Comparison of ENCODE assay signal across 8 mouse cellular contexts in the genomic region with DNA sequence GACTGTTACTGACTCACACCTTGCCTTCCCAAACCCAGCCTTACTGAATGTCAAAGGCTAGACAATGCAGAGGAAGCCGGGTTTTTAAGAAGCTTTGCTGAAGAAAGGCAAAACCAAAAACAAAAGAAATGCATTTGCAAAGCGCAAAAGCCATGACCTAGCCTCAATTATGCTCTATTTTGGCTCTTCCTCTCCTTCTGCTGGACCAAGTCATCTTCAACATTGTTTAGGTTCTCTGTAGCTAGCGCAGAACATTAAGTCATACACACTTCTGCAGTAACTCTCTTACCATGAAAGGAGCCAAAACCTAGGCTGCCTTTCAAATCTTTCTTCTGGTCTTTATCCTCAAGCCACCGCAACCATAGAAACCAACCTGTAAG. TPM values are rescaled to one million over a fixed set of nuclear protein-coding genes. Genes with fewer than 3 reads are reported as not detected.
DNase-seq lines count a peak whose midpoint lies in the region; ATAC-seq and TF ChIP-seq lines count a peak whose summit lies in the region.
"Had no signal": no experiment of that assay in that cellular context is flagged by ENCODE, and none has a peak within 500 bp of the region (broad histone marks: within the 10 kb centered on the region; RNA-seq: fewer than 3 reads in every experiment).

No protein-coding gene starts in this region.

- DNase-seq in lung, postnatal 10 days: no peak
- no peak for DNase-seq in adrenal gland, postnatal 14 days
- no peak for DNase-seq in layer of hippocampus, postnatal 14 days (ENCODE audit: low spot score in 2 of 2)
- DNase-seq: thymus, postnatal 14 days had no signal

- H3K27me3 ChIP-seq in lung, embryonic 15.5 days: no peaks in the 10 kb centered on the region
- peaks cover 9% of the 10 kb centered on the region; the same call in 1 of the 2 replicates for H3K27me3 ChIP-seq in embryonic facial prominence, embryonic 13.5 days
- peaks cover 10% of the 10 kb centered on the region; the same call in 1 of the 2 replicates for H3K27me3 ChIP-seq in intestine, postnatal 0 days (replicated peaks; ENCODE audit: control insufficient read depth, insufficient read depth, low read length)

- WGBS in lung, embryonic 15.5 days: 13% methylated on average over 4 of the region's 4 CpGs
- WGBS in embryonic facial prominence, embryonic 13.5 days: 5% methylated on average over 4 of the region's 4 CpGs
- WGBS in intestine, postnatal 0 days: 29% methylated on average over 4 of the region's 4 CpGs
- 2% methylated on average over 4 of the region's 4 CpGs for WGBS in olfactory bulb, adult 2 months

- H3K9me3 ChIP-seq in lung, embryonic 15.5 days: no peaks in the 10 kb centered on the region
- H3K9me3 ChIP-seq in embryonic facial prominence, embryonic 13.5 days: no peaks in the 10 kb centered on the region
- no peaks in the 10 kb centered on the region for H3K9me3 ChIP-seq in intestine, postnatal 0 days (ENCODE audit: control insufficient read depth)

- no peak for TF ChIP-seq CTCF in intestine, postnatal 0 days (IDR thresholded peaks at IDR 0.05; ENCODE audit: low read depth)
- TF ChIP-seq CTCF in olfactory bulb, adult 2 months (IDR thresholded peaks at IDR 0.05; ENCODE audit: insufficient read depth, low read depth, low read length): no peak

- peak overlapping the region; percentile 86 for H3K9ac ChIP-seq in lung, embryonic 15.5 days
- peak overlapping the region; percentile 96 for H3K9ac ChIP-seq in embryonic facial prominence, embryonic 13.5 days
- no peak overlapping the region for H3K9ac ChIP-seq in intestine, postnatal 0 days (ENCODE audit: low read depth, low read length)

- TF ChIP-seq POLR2A in olfactory bulb, adult 2 months (IDR thresholded peaks at IDR 0.05; ENCODE audit: insufficient read depth, low read depth, low read length): no peak

- H3K36me3 ChIP-seq in lung, embryonic 15.5 days: no peaks in the 10 kb centered on the region
- H3K36me3 ChIP-seq in embryonic facial prominence, embryonic 13.5 days: no peaks in the 10 kb centered on the region
- H3K36me3 ChIP-seq in intestine, postnatal 0 days (ENCODE audit: control insufficient read depth, insufficient read depth): no peaks in the 10 kb centered on the region

- peak overlapping the region; percentile 98 for H3K4me3 ChIP-seq in lung, embryonic 15.5 days
- peak overlapping the region; percentile 94 for H3K4me3 ChIP-seq in embryonic facial prominence, embryonic 13.5 days
- H3K4me3 ChIP-seq in intestine, postnatal 0 days (ENCODE audit: low read depth, low read length): peak overlapping the region; percentile 94
- peak overlapping the region; percentile 53 for H3K4me3 ChIP-seq in olfactory bulb, adult 2 months (ENCODE audit: insufficient read depth, low read depth, low read length)

- no peak overlapping the region for H3K27ac ChIP-seq in lung, embryonic 15.5 days
- H3K27ac ChIP-seq in embryonic facial prominence, embryonic 13.5 days: no peak overlapping the region; the same call in 1 of the 2 replicates
- H3K27ac ChIP-seq in intestine, postnatal 0 days (ENCODE audit: low read depth, low read length): no peak overlapping the region
- H3K27ac ChIP-seq in olfactory bulb, adult 2 months (ENCODE audit: insufficient read depth, low read depth, low read length): peak overlapping the region; percentile 27; the same call in 1 of the 2 replicates

- peaks cover 17% of the 10 kb centered on the region for H3K4me1 ChIP-seq in lung, embryonic 15.5 days
- peaks cover 14% of the 10 kb centered on the region for H3K4me1 ChIP-seq in embryonic facial prominence, embryonic 13.5 days
- H3K4me1 ChIP-seq in intestine, postnatal 0 days (replicated peaks; ENCODE audit: control insufficient read depth, insufficient read depth, low read length): 0 out of 2 replicates have a peak, but pooled peaks cover 4% of the 10 kb centered on the region
- no peaks in the 10 kb centered on the region for H3K4me1 ChIP-seq in olfactory bulb, adult 2 months (ENCODE audit: control insufficient read depth, insufficient read depth, low read length)

- ATAC-seq in lung, embryonic 15.5 days (ENCODE audit: borderline replicate concordance, extremely low read depth, low FRiP score, low TSS enrichment): no peak
- ATAC-seq in embryonic facial prominence, embryonic 13.5 days (ENCODE audit: insufficient number of reproducible peaks, insufficient read depth, low FRiP score, low TSS enrichment, low read depth): no peak
- no peak for ATAC-seq in intestine, postnatal 0 days

- peak overlapping the region; percentile 97 for H3K4me2 ChIP-seq in lung, embryonic 15.5 days
- peak overlapping the region; percentile 96 for H3K4me2 ChIP-seq in embryonic facial prominence, embryonic 13.5 days
- peak overlapping the region; percentile 94 for H3K4me2 ChIP-seq in intestine, postnatal 0 days (replicated peaks; ENCODE audit: low read depth)

RNA-seq across cellular contexts. Expression of a gene that starts 1.5 kb away (rescaled TPM):
- 5.2 and 6.0 TPM in 2 replicates for polyA plus RNA-seq in lung, embryonic 15.5 days (2015; fragmentation: Nextera tagmentation; extraction: Ambion mirVana)
- 24.0 and 27.6 TPM in 2 replicates for polyA plus RNA-seq in embryonic facial prominence, embryonic 13.5 days (2015; fragmentation: Nextera tagmentation; extraction: Ambion mirVana)
- polyA plus RNA-seq in intestine, postnatal 0 days (2015; fragmentation: Nextera tagmentation; extraction: Ambion mirVana): 4.2 and 4.5 TPM in 2 replicates
- polyA plus RNA-seq in olfactory bulb, adult 2 months (2012; ENCODE audit: insufficient read depth, insufficient read length, low replicate concordance, missing spikeins): 109 TPM in 1 of 2 replicates, not detected in the other
- total RNA-seq in adrenal gland, postnatal 14 days (2021): 20.0 and 21.4 TPM in 2 replicates
- 100 to 1,000 TPM; 194 to 214 TPM for total RNA-seq in layer of hippocampus, postnatal 14 days (2021)
